Mouse (Mus musculus) neural tube, embryonic 15.5 days (tissue): ENCODE data around the gene 3830406C13Rik. TPM values are rescaled to one million over a fixed set of nuclear protein-coding genes. Genes with fewer than 3 reads are reported as not detected.
"Not testable (repeated sequence)": the region's sequence is repeated elsewhere in the genome, so short reads cannot be mapped to it uniquely, and the experiment has no call there.

ENCODE experiments used
- ATAC-seq: fragments of 200-750 bp; cut with Nextera tagmentation; 2 replicates; pipeline ENCODE4 v1.8.0; 2017; ENCODE audit warnings: mild to moderate bottlenecking, moderate TSS enrichment, moderate library complexity; ENCODE audit not compliant: low FRiP score
- H3K27ac ChIP-seq: fragments of 300-500 bp; sonication (generic); replicated peaks from 2 replicates; pipeline ENCODE4 v1.5.1; 2015; ENCODE audit warnings: mild to moderate bottlenecking, inconsistent platforms
- H3K27me3 ChIP-seq: fragments of 300-500 bp; sonication (generic); replicated peaks from 2 replicates; pipeline ENCODE4 v1.6.1; 2015; ENCODE audit warnings: inconsistent platforms
- H3K36me3 ChIP-seq: fragments of 300-500 bp; sonication (generic); 2 replicates; pipeline ENCODE4 v1.6.1; 2015; ENCODE audit warnings: inconsistent platforms
- H3K4me1 ChIP-seq: fragments of 300-500 bp; sonication (generic); 2 replicates; pipeline ENCODE4 v1.6.1; 2015; ENCODE audit warnings: inconsistent platforms
- H3K4me2 ChIP-seq: fragments of 300-500 bp; sonication (generic); 2 replicates; pipeline ENCODE4 v1.6.1; 2015; ENCODE audit warnings: inconsistent platforms, mild to moderate bottlenecking, moderate library complexity
- H3K4me3 ChIP-seq: fragments of 300-500 bp; sonication (generic); replicated peaks from 2 replicates; pipeline ENCODE4 v1.5.1; 2015; ENCODE audit warnings: mild to moderate bottlenecking, inconsistent platforms
- H3K9ac ChIP-seq: fragments of 300-500 bp; sonication (generic); replicated peaks from 2 replicates; pipeline ENCODE4 v1.6.1; 2015; ENCODE audit warnings: mild to moderate bottlenecking, inconsistent platforms
- H3K9me3 ChIP-seq: fragments of 300-500 bp; sonication (generic); replicated peaks from 2 replicates; pipeline ENCODE4 v1.6.1; 2016; ENCODE audit warnings: inconsistent platforms
- WGBS: fragments of 180-500 bp; shearing (Covaris S2); methylation state at CpG from one replicate; pipeline ENCODE4 v1.1.7; 2015; ENCODE audit warnings: mixed read lengths; 5-methylcytosine and 5-hydroxymethylcytosine counted together
- polyA plus RNA-seq: library from polyadenylated mRNA; unstranded; fragments of >200 nt; fragmentation: Nextera tagmentation; extraction: Ambion mirVana; gene quantifications from 2 replicates; pipeline ENCODE4 v1.2.1, GENCODE M21; 2015

Gene 3830406C13Rik
- 36.9 and 37.7 TPM in 2 replicates for polyA plus RNA-seq

- under 1% methylated on average over 48 of the region's 48 CpGs for WGBS
- no peaks in the 10 kb centered on the region for H3K27me3 ChIP-seq
- ATAC-seq = peak; percentile 100
These were observed at the start of gene 3830406C13Rik for GRCm38 (mm10) chr14:12284141-12284912. 3830406C13Rik (plus strand) TSS chr14:12284173.

GRCm38 (mm10) chr14:12243726-12244125 lies 40.2 kb upstream of the 3830406C13Rik start:
- Histone ChIP-seq H3K27ac (no peak overlapping the region), H3K36me3 (peaks cover 6% of the 10 kb centered on the region; the same call in 1 of the 2 replicates), H3K4me2 (no peak overlapping the region), H3K27me3 (no peaks in the 10 kb centered on the region), H3K4me3 (no peak overlapping the region), H3K4me1 (no peaks in the 10 kb centered on the region), H3K9me3 (no peaks in the 10 kb centered on the region), H3K9ac (no peak overlapping the region)
- ATAC-seq = no peak
- WGBS = 86% methylated on average over 4 of the region's 4 CpGs

More at GRCm38 (mm10) chr14:12284141-12284912, at the start of gene 3830406C13Rik:
- H3K9ac ChIP-seq = peak within 1 kb of the TSS; percentile 79
- H3K4me1 ChIP-seq = peaks cover 3% of the 10 kb centered on the region; the same call in 1 of the 2 replicates
- no peaks in the 10 kb centered on the region for H3K36me3 ChIP-seq
- H3K9me3 ChIP-seq = no peaks in the 10 kb centered on the region
- peak within 1 kb of the TSS; percentile 63 for H3K4me2 ChIP-seq
- H3K4me3 ChIP-seq = peak within 1 kb of the TSS; percentile 72
- peak within 1 kb of the TSS; percentile 78 for H3K27ac ChIP-seq

- Histone ChIP-seq H3K9ac (no peak overlapping the region), H3K9me3 (no peaks in the 10 kb centered on the region), H3K27me3 (no peaks in the 10 kb centered on the region), H3K4me2 (no peak overlapping the region), H3K4me1 (no peaks in the 10 kb centered on the region), H3K27ac (no peak overlapping the region), H3K4me3 (no peak overlapping the region), H3K36me3 (no peaks in the 10 kb centered on the region)
- 69% methylated on average over 3 of the region's 3 CpGs for WGBS
- no peak for ATAC-seq
These were observed 7.9 kb upstream of the 3830406C13Rik start for GRCm38 (mm10) chr14:12276031-12276430.

GRCm38 (mm10) chr14:12283641-12284040 lies 332 bp upstream of the 3830406C13Rik start, which contains the start of gene Gm49355:
Gm49355 (plus strand) TSS chr14:12283976.
- Histone ChIP-seq H3K4me1 (peaks cover 3% of the 10 kb centered on the region; the same call in 1 of the 2 replicates), H3K27me3 (no peaks in the 10 kb centered on the region), H3K4me3 (peak within 1 kb of the TSS; percentile 72), H3K9me3 (no peaks in the 10 kb centered on the region), H3K9ac (peak within 1 kb of the TSS; percentile 79), H3K4me2 (peak within 1 kb of the TSS; percentile 63), H3K36me3 (no peaks in the 10 kb centered on the region), H3K27ac (peak within 1 kb of the TSS; percentile 78)
- ATAC-seq = 0 out of 2 replicates have a peak, but pooled peaks have one; percentile 33
- WGBS = 81% methylated on average over 6 of the region's 6 CpGs

GRCm38 (mm10) chr14:12289747-12290146 lies 5.8 kb downstream of the 3830406C13Rik start:
- H3K4me2 ChIP-seq, H3K9me3 ChIP-seq, ATAC-seq, H3K27me3 ChIP-seq, H3K4me1 ChIP-seq, H3K4me3 ChIP-seq, H3K27ac ChIP-seq, H3K9ac ChIP-seq, H3K36me3 ChIP-seq: not testable (repeated sequence)

GRCm38 (mm10) chr14:12296391-12296790 lies 12.4 kb downstream of the 3830406C13Rik start:
- ATAC-seq = no peak
- Histone ChIP-seq H3K4me1 (no peaks in the 10 kb centered on the region), H3K27me3 (no peaks in the 10 kb centered on the region), H3K4me2 (no peak overlapping the region), H3K9ac (no peak overlapping the region), H3K36me3 (peaks cover 11% of the 10 kb centered on the region), H3K27ac (no peak overlapping the region), H3K4me3 (no peak overlapping the region), H3K9me3 (no peaks in the 10 kb centered on the region)
- 92% methylated on average over 7 of the region's 7 CpGs for WGBS

GRCm38 (mm10) chr14:12299171-12299570 lies 15.2 kb downstream of the 3830406C13Rik start:
- ATAC-seq = no peak
- no peaks in the 10 kb centered on the region for H3K9me3 ChIP-seq
- H3K4me2 ChIP-seq = no peak overlapping the region
- H3K4me1 ChIP-seq = no peaks in the 10 kb centered on the region
- H3K27me3 ChIP-seq = no peaks in the 10 kb centered on the region
- H3K4me3 ChIP-seq = no peak overlapping the region
- H3K9ac ChIP-seq = no peak overlapping the region
- no peak overlapping the region for H3K27ac ChIP-seq
- peaks cover 11% of the 10 kb centered on the region for H3K36me3 ChIP-seq

- no peak for ATAC-seq
- H3K4me2 ChIP-seq = no peak overlapping the region
- no peaks in the 10 kb centered on the region for H3K4me1 ChIP-seq
- no peak overlapping the region for H3K9ac ChIP-seq
- no peaks in the 10 kb centered on the region for H3K9me3 ChIP-seq
- H3K36me3 ChIP-seq = peaks cover 11% of the 10 kb centered on the region
- WGBS = 36% methylated on average over 6 of the region's 6 CpGs
- H3K27ac ChIP-seq = no peak overlapping the region
- no peak overlapping the region for H3K4me3 ChIP-seq
- H3K27me3 ChIP-seq = no peaks in the 10 kb centered on the region
These were observed 15.7 kb downstream of the 3830406C13Rik start for GRCm38 (mm10) chr14:12299654-12300053.

GRCm38 (mm10) chr14:12300275-12300674 lies 16.3 kb downstream of the 3830406C13Rik start:
- ATAC-seq = no peak

GRCm38 (mm10) chr14:12300677-12301076 lies 16.7 kb downstream of the 3830406C13Rik start:
- no peak for ATAC-seq
- peaks cover 11% of the 10 kb centered on the region for H3K36me3 ChIP-seq
- no peaks in the 10 kb centered on the region for H3K9me3 ChIP-seq
- H3K4me3 ChIP-seq = no peak overlapping the region
- H3K9ac ChIP-seq = no peak overlapping the region
- WGBS = 73% methylated on average over 3 of the region's 3 CpGs
- no peaks in the 10 kb centered on the region for H3K4me1 ChIP-seq
- H3K4me2 ChIP-seq = no peak overlapping the region
- no peak overlapping the region for H3K27ac ChIP-seq
- H3K27me3 ChIP-seq = no peaks in the 10 kb centered on the region

More at GRCm38 (mm10) chr14:12300275-12300674, 16.3 kb downstream of the 3830406C13Rik start:
- H3K4me3 ChIP-seq = no peak overlapping the region
- H3K9me3 ChIP-seq = no peaks in the 10 kb centered on the region
- WGBS = 80% methylated on average over 4 of the region's 4 CpGs
- no peaks in the 10 kb centered on the region for H3K4me1 ChIP-seq
- no peak overlapping the region for H3K27ac ChIP-seq
- no peak overlapping the region for H3K4me2 ChIP-seq
- peaks cover 11% of the 10 kb centered on the region for H3K36me3 ChIP-seq
- H3K27me3 ChIP-seq = no peaks in the 10 kb centered on the region
- no peak overlapping the region for H3K9ac ChIP-seq

- 53% methylated on average over 2 of the region's 2 CpGs for WGBS
These were observed 19.1 kb downstream of the 3830406C13Rik start for GRCm38 (mm10) chr14:12303106-12303505.

GRCm38 (mm10) chr14:12333622-12334021 lies 49.6 kb downstream of the 3830406C13Rik start:
- Histone ChIP-seq H3K4me1 (peaks cover 5% of the 10 kb centered on the region), H3K4me2 (no peak overlapping the region), H3K4me3 (no peak overlapping the region), H3K9me3 (no peaks in the 10 kb centered on the region), H3K9ac (no peak overlapping the region), H3K27me3 (peaks cover 67% of the 10 kb centered on the region), H3K27ac (no peak overlapping the region), H3K36me3 (no peaks in the 10 kb centered on the region)
- WGBS = 87% methylated on average over 7 of the region's 7 CpGs
- ATAC-seq = no peak

More at GRCm38 (mm10) chr14:12303106-12303505, 19.1 kb downstream of the 3830406C13Rik start:
- Histone ChIP-seq H3K9me3 (no peaks in the 10 kb centered on the region), H3K27ac (no peak overlapping the region), H3K4me2 (no peak overlapping the region), H3K4me3 (no peak overlapping the region), H3K27me3 (no peaks in the 10 kb centered on the region), H3K36me3 (peaks cover 9% of the 10 kb centered on the region), H3K4me1 (no peaks in the 10 kb centered on the region), H3K9ac (no peak overlapping the region)
- ATAC-seq = no peak
